Mouse (Mus musculus) thymus, postnatal 25 days (tissue): Measurements from ENCODE around the gene Slc15a4.

ENCODE experiments used
- DNase-seq: peaks from one replicate; pipeline ENCODE4 v3.0.0; 2022

The Slc15a4 gene

DNA sequence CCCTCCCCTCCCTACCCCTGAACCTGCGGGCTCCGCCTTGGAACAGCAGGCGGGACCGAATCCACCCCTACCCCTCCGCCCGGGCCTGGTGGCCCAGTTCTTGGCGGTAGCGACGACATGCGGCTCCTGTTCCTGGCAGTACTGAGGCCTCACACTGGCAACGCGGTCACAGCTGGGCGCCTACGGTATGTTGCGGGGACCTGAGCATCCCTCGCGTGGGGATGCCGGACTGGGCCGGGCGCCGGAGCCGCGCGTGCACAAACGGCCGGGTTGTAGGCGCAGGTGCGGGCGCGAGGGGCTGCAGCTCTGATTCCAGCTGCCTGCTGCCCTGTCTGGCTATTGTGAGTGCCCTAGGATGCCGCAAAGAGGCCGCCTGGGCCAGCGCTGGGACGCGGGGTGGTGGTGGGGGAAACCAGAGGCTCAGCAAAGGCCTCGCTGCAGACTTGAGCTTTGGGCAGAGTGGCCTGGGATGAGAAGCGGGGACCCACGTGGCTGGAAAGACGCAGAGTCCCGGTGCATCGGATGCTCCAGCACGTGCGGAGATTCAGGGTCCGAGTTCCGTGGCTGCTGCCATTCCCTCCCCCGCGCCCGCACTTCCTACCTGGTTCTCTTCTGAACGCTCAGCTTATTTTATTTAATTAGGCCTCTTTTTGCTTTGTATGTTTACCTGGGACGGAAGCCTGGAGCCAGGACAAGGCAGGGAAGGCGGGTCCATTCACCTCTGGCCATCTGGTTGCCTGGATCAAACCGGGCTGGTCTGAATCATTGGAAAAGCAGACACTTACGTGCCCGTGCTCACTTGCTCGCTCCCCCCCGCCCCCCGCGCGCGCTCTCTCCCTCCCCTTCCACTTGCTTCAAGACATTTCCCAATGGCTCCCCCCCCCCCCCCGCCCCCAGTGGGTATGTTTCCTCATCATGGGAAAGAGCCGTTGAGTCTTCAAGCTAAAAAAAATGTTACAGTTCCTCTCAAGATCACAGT lies at the start of gene Slc15a4, which contains the start of gene Glt1d1:
Gene Slc15a4 (minus strand): TSS at position 731 of the 979 bp plus-strand sequence.
Gene Glt1d1 (plus strand): TSS at position 96 of the 979 bp plus-strand sequence.
- DNase-seq, result no peak

DNA sequence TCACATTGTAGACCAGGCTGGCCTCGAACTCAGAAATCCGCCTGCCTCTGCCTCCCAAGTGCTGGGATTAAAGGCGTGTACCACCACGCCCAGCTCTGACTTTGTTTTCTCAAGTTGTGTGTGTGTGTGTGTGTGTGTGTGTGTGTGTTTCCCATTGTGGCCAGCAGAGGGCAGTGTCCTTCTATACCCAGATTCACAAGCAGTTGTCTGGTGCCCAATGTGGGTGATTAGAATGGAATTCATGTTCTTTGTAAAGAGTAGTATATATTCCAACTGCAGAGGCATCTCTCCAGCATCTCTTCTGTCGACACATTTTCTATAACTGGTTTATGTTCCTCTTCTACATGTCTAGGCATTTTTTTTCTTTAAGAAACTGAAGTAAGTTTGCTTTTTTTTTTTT lies 45.8 kb upstream of the Slc15a4 start:
- no peak for DNase-seq

DNA sequence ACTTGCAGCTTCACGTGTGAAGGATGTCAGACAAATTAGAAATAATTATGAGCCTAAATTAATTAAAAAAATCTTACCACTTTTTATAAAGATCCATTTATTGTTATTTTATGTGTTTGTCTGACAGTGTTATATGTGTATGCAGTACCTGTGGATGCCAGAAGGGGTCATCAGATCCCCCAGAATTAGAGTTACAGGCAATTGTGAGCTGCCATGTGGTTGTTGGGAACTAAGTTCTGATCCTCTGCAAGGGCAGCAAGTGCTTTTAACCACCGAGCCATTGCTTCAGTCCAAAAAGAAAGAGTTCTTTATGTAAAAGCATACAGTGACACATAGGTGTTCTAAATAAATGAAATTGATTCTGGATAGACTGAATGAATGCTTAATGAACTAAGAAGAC lies 44.9 kb upstream of the Slc15a4 start:
- DNase-seq, result no peak

DNA sequence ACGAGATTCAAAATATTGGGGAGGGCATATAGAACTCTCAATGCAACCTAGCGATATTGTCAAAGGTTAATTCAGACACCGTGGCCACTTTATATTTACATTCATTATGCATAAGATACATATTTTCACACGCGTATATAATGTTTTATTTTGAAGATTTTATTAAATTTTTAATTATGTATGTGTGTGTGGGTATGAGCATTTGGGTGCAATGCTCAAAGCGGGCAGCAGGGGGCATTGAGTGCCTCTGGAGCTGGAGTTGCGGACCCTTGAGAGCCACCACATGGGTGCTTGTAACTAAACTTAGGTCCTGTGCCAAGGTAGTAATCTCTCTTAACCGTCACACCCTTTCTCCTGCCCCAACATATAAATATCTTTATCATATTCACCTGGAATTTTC lies 41.2 kb upstream of the Slc15a4 start:
- no peak for DNase-seq

DNA sequence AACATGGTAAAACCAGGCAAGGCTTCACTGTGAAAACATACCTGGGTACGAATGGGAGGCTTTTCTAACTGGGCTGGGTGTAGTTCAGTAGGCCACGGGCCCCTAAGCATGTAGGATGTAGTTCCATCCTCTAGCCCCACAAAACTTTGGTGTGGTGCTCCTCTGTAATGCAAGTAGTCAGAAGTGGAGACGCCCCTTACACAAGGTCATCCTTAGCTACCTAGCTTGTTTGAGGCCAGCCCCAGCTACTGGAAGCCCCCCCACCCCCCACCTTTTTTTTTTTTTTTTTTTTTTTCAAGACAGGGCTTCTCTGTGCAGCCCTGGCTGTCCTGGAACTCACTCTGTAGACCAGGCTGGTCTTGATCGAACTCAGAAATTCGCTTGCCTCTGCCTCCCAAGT lies 28.3 kb upstream of the Slc15a4 start:
- no peak for DNase-seq

DNA sequence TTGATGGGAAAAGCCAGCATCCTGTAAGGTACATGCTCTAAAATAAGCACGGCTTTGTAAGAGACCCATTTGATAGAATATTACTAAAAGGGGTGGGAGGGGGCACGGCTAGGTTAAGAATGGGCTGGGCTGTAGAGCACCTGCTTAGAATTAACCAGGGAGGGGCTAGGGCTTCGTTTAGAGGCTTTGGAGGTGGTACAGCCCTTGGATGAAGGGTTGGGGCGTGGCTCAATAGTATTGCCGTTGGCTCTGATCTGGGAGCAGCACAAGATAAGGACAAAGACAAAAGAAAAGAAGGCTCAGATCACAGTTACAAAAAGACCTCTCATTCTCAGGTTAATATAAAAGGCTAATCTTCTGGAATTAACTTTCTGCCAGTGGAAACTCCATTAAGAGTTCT lies 27.6 kb upstream of the Slc15a4 start:
- DNase-seq, result no peak

DNA sequence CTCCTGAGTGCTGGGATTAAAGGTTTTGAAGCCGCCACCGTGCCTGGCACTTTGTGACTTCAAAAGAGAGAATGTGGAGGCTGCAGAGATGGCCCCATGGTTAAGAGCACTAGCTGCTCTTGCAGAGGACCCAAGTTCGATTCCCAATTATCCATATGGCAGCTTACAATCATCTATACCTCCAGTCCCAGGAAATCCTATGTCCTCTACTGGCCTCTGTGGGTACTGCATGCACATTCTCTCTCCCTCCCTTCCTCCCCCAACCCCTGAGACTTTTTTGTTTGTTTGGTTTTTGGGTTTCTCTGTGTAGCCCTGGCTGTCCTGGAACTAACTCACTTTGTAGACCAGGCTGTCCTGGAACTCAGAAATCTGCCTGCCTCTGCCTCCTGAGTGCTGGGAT lies 26.6 kb upstream of the Slc15a4 start:
- no peak for DNase-seq

DNA sequence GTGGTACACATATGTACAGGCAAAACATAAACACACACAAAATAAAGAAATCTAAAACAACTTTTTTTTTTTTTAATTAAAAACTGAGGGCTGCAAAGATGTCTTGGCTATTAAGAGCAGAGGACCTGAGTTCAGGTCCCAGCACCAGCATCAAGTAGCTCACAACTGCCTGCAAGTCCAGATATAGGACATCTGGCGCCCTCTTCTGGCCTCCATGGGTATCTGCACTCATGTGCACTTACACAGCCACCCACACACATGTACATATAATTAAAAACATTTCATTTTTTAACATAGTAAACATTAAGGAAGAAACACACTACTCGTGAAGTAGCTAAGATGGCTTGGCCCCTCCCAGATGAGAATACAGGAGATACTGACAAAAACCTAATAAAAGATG lies 25.6 kb upstream of the Slc15a4 start:
- no peak for DNase-seq

DNA sequence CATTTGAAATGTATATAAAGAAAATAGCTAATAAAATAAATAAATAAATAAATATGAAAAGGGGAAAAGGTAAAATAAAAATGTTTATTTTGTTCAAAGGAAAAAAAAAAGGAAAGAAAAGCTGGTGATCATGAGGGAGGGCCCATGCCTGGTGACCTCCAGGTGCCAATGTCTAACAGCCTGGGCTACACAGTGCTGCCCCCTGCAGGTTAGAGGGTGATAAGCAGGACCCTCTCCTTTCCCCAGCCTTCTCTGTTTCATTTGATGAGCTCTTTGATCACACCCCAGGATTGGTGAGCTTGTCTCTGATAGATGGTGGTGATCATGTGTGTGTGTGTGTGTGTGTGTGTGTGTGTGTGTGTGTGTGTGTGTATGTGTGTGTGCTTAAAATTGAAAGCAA lies 16.4 kb upstream of the Slc15a4 start:
- DNase-seq, result peak; percentile 6

DNA sequence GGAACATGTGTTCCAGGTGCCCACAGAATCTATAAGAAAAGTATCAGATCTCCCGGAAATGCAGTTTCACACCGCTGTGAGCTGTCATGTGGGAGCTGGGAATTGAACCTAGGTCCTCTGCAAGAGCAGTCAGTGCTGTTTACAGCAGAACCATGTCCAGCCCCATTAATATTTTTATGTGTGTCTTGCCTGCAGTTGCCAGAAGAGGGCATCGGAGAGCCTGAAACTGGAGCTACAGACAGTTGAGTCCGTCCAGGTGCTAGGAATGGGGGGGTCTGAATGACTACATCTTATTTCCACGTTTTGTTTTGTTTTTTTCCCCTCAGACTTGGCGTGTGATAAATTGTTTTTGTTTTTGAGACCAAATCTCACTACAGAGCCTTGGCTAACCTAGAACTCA lies 15.3 kb upstream of the Slc15a4 start:
- peak; percentile 2 for DNase-seq

DNA sequence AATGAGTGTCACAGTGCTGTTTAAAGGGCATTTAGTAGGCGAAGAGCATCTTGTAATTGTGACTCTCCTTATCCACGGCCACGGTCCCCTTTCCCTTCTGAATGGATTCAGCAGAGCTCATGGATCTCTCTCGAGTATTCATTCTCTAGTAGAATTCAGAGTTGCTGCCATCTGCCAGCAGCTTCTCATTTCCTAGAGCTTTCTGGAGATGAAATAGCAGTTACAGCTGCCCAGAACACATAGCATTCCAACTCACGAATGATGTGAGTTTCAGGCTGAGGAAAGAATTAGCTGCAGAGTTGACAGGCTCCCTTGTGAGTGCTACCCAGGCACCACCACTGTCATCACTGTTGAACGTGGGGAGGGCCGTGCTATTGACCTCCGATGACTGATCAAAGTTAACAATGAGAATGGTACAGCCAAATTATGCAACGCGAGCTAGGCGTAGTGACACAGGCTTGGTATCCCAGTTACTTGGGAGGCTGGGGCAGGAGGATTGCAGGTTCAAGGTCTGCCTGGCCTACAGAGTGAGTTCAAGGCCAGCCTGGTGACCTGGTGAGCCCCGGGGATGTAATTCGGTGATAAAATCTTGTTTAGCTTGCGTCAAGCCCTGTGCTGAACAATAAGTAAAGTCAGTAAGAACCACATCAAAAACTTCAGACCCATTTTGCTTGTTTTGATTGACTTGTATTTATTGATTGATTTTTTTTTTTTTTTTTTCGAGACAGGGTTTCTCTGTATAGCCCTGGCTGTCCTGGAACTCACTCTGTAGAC lies 8.7 kb upstream of the Slc15a4 start:
- no peak for DNase-seq

DNA sequence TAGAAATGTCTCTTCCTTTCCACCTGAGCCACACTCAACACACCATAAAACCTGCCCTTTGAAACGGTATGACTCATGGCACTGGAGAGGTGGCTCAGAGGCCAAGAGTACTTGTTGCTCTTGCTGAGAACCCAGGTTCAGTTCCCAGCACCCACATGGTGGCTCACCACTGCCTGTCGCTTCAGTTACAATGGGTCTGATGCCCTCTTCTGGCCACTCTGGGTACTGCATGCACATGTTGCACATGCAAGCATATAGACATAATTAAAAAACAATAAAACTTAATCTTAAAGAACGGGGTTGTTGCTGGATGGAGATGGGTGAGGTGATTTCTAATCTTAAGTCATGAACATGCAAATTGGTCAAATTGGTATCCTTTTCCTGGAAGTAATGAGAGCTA lies 7.7 kb upstream of the Slc15a4 start:
- no peak for DNase-seq

DNA sequence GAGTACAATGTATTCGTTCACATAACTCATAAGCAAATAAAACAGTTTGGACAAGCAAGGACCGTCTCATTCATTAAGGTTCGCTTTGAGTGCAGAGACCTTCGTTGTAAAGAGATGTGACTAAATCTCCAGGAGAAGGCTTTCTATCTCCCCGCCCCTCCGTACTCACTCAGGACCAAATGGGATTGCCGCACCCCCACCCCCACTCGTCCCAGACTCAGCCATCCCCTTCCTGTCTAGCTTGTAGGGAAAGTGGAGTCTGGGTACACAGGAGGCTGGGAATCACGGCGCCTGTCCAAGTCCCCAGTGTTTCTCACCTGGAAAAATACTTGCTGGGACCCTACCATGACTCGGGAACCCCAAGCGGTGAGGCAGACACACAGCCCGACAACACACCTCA lies 6.9 kb upstream of the Slc15a4 start:
- no peak for DNase-seq

DNA sequence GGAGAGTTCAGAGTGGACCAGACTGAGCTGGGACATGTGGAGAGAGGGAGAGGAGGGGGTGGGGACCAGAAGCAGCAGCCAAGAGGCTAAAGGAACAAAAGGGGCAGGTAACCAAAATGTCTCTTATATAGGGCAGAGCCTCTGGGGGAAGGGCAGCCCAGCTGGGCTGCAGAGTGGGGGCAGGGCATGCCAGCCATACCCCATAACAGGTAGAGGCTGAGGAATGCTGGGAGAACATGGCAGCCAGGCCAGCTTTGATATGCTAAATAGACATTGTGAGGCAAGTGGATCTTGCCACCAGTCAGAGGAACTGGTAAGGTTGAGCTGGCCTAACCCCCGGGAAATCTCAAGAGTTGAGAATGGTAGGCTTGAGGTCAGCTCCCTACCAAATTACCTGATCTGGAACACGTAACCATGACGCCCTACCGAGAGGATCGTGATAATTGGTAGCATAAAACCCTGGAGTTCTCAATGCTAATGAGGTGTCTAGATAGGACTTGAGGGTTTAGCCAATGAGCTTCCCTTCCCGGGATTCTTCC lies 6.4 kb upstream of the Slc15a4 start:
- no peak for DNase-seq

DNA sequence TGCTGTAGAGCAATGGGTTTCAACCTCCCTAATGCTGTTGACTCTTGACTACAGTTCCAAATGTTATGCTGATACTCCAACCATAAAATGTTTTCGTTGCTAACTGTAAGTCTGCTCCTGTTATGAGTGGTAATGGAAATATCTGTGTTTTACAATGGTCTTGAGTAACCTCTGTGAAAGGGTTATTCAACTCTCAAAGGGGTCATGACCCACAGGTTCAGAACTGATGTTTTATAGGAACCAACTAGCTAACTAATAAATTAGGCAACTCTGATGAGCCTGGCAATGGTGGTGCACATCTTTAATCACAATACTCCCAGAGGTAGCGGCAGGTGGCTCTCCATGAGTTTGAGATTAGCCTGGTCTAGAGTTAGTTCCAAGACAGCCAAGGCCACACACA lies 5.5 kb upstream of the Slc15a4 start:
- DNase-seq, result no peak

DNA sequence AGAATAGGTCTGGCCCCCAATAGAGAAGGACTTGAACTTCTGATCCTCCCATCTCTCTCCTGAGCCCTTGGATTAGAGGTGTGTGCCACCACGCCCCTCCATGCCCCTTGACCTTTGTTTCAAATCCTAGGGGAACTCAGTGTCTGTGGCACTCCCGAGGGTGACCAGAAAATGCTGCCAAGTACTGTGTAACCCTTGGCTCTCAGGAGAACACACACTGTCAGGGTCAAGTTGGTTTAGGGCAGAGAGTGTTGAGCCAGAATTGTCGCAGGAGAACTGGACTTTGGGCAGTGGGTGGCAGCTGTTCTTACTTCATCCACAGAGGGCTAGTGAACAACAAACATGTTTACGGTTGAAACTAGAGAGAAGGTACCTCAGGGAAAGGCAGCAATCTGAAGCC lies 4.9 kb upstream of the Slc15a4 start:
- no peak for DNase-seq

DNA sequence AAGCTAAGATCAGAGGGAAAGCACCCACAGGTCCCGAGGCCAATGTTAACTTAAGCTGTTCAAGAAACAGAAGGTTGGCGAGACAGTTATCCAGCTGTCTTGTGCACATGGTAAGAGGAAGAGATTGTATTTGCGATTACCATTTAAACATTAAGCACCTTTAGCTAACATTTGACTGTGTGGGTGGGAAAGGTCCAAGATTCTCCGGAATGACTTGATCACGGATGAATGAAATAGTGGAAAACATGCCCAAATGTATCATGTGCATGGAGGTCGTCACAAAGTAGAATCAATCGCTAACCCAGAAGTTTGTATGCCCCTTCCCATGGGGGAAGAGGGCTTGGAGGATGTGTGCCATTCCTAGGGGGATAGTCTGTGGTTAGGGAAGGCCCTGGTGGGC lies 969 bp upstream of the Slc15a4 start:
- DNase-seq, result no peak

DNA sequence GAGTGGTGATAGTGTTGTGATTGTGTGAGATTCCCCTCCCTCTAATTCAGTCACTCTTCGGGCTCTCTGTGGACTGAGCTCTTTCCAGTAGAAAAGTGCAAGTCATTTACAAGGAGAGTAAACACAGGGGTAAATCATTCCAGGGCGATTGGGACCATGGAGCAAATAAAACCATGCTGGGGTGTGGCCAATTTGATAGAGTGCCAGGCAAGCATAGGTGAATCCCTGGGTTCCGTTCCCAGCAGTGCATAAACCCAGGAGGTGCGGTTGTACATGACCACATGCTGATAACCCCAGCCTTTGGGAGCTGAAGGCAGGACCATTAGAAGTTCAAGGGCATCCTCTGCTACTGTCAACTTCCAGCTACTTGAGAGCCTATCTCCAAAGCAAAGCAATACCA lies 491 bp upstream of the Slc15a4 start:
- DNase-seq, result no peak

DNA sequence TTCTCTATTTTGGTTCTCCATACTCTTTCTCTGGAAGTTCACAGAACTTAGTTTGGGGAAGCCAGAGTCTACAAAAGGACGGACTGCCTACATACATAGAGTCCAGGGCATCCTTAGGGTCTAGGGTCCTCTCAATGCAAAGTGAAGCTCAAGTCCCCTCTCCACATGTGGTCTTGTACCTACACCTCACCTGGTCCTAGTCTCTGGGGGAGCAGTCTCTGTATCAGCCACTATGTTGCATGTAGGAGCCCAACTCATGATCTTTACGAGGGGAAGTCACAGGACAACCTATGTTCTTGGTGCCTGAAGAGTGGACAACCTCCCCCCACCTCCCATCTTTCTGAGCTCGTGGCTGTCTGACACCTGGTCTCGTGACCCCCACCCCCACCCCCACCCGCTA lies 1.0 kb downstream of the Slc15a4 start:
- no peak for DNase-seq

DNA sequence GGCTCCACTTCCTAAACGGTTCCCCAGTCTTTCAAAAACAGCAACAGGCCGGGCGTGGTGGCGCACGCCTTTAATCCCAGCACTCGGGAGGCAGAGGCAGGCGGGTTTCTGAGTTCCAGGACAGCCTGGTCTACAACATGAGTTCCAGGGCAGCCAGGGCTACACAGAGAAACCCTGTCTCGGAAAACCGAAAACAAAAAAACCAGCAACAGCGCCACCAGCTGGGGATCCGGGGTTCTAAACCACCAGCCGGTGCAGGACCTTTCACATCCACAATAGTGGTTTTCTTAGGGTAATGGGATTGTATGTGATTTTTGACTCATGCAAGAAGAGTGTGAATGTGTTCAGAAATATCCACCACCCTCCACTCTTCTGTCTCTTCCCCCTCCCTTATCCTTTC lies 5.5 kb downstream of the Slc15a4 start:
- no peak for DNase-seq

DNA sequence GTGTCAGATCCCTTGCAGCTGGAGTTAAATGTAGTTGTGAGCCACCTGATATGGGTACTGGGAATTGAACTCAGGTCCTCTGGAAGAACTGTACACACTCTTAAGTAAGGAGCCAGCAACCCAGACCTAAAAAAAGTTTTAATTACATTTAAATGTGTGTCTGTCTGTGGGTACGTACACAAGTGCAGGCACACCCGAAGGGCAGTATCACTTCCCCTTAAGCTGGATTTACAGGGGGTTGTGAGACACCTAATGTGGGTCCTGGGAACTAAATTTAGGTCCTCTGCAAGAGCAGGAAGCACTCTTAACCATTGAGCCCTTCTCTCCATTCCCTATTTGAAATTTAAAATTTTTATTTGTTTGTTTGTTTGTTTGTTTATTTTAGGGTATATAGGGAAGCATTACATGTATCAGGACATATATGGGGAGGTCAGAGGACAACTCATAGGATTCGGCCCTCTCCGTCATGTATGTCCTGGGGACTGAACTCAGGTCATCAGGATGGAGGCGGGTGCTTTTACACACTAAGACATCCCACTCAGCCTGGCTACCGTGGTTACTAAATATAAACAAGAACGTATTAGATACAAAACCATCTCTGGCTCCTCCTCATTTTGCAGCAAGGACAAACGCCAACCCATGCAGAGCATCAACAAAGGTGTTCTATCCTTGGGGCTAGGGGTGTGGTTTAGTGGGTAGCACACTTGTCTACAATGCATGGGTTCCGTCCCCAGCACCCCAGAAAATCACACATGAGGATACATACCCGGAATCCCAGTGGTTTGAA lies 8.1 kb downstream of the Slc15a4 start:
- DNase-seq, result no peak

DNA sequence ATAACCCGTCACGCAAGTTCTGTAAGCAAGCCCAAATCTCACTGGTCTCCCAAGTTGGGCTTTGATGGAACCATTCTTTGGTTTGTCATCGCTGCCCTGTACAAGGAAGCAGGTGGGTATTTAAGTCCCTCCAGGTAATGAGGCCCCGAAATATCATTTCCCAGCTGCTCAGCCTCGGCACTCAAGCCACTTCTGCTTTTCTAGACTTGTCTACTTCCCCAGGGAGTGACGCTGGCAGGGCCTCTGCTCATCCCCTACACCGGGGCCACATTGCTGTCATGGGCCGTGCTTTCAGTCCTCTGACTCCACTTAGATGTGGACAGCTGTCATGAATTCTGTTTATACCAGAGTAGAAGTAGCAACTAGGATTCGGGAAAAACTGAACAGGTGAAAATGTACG lies 11.6 kb downstream of the Slc15a4 start:
- no peak for DNase-seq

DNA sequence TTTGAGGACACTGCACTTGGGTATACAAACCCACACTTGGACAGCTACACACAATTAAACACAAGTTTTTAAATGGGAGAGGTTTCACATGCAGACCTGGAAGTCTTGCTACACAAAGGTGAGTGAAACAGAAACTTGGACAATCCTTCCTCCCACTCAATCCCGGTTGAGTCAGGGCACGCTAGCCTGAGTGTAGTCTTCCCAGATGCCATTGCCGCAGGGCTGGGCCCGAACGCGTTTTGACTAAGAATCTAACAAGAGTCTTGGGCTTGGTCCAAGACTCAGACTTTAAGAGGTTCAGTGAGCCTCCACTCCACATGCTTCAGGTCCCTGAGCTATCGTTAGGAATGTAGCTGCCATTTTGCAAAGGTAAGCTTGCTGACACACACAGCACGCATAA lies 12.3 kb downstream of the Slc15a4 start:
- no peak for DNase-seq
